Mouse (Mus musculus) gastrocnemius, adult 2 months (tissue): Measurements from ENCODE around the gene B4galt3. TPM values are rescaled to one million over a fixed set of nuclear protein-coding genes. Genes with fewer than 3 reads are reported as not detected.
A peak's percentile ranks its signal among the peaks of the same experiment; 100 is the strongest.

Experiments
- DNase-seq: peaks from one replicate; pipeline ENCODE4 v3.0.0; 2022
- H3K27ac ChIP-seq: fragments of 200-600 bp; 2 replicates; pipeline ENCODE4 v1.8.1; 2022; ENCODE audit warnings: mild to moderate bottlenecking
- H3K4me3 ChIP-seq: fragments of 200-600 bp; 2 replicates; pipeline ENCODE4 v1.8.1; 2022; ENCODE audit warnings: mild to moderate bottlenecking, moderate library complexity
- CTCF ChIP-seq: fragments of 200-600 bp; IDR thresholded peaks from 2 replicates; pipeline ENCODE4 v1.8.1; 2022; ENCODE audit warnings: antibody characterized with exemption, mild to moderate bottlenecking, moderate library complexity
- intact Hi-C: fragments of 180-260 bp; cut with DNase I; formaldehyde crosslinking; loops from one replicate; pipeline ENCODE4 v1.15.1; 2025
- total RNA-seq, 2 experiments: library from RNA; stranded (reverse); gene quantifications; 2 replicates each; pipeline ENCODE4 v1.2.3; 2021

Gene B4galt3
- total RNA-seq, 2 experiments from 2014 or later: 12.1 to 12.5 TPM

DNA sequence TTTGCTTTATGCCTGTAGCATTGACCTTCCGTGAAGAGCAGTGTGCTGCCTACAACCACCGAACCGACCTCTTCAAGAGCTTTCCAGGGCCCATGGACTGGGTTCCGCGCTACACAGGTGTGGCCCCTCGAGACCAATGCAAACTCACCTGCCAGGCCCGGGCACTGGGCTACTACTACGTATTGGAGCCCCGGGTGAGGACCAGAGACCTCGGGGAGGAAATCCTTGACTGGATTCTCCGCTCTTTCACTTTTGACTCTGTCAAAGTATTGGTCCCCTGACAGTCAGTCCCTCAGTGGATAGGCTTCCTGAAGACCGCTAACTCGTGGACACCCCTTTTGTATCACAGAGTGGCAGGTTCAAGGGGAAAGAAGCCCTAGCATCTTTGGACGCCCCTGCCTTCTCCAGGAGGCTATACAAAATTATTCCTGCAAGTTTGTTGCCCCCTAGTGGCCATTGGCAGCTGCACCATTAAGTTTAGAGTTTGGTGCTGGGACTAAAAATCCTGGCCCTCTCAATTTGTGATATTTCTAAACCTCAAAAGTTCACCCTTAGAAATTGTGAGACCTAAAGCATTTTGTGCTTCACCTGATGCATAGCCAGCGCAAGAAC is 13.1 kb upstream of the B4galt3 start:
- 0 out of 2 replicates have a peak overlapping the region, but pooled peaks have one; percentile 12 for H3K27ac ChIP-seq
- TF ChIP-seq CTCF: peak; percentile 94
- intact Hi-C loops: loop anchor here (2.0 kb wide), 2 partner anchors 34 to 140 kb away; partner anchors contain the start of gene Tomm40l
- DNase-seq: peak; percentile 77
- no peak overlapping the region for H3K4me3 ChIP-seq

DNA sequence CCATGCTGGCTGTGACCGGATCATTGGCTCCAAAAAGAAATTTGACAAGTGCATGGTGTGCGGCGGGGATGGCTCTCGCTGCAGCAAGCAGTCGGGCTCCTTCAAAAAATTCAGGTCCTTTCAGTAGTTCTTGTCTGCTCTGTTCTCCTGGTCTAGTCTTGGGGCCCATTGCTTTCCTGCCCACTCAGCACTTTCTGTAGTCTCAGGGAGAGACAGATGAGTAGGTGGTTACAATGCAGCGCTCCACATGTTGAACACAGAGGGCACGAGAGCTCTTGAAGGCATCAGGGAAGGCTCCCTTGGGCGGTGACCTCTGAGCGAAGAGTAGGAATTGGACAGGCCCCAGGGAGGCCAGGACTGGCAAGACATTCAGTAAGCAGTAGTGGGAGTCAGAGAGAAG is 12.3 kb upstream of the B4galt3 start:
- intact Hi-C loops: loop anchor here (2.0 kb wide), 2 partner anchors 35 to 141 kb away; partner anchors contain the start of gene Tomm40l
- no peak overlapping the region for H3K4me3 ChIP-seq
- no peak overlapping the region for H3K27ac ChIP-seq
- peak; percentile 19 for DNase-seq
- TF ChIP-seq CTCF: no peak

DNA sequence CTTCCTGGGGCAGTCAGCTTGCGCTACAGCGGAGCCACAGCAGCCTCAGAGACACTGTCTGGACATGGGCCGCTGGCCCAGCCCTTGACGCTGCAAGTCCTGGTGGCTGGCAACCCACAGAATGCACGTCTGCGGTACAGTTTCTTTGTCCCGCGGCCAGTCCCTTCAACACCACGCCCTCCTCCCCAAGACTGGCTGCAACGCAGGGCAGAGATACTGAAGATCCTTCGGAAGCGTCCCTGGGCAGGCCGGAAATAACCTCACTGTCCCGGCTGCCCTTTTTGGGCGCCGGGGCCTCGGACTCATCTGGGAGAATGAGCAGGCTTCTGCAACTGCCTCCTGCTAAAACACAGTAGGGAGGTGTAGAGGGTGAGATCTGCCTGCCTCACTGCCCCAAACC is 11.2 kb upstream of the B4galt3 start:
- no peak for TF ChIP-seq CTCF
- DNase-seq: peak; percentile 42
- H3K4me3 ChIP-seq: peak overlapping the region; percentile 20
- peak overlapping the region; percentile 71 for H3K27ac ChIP-seq
- intact Hi-C loops: no loop called here

DNA sequence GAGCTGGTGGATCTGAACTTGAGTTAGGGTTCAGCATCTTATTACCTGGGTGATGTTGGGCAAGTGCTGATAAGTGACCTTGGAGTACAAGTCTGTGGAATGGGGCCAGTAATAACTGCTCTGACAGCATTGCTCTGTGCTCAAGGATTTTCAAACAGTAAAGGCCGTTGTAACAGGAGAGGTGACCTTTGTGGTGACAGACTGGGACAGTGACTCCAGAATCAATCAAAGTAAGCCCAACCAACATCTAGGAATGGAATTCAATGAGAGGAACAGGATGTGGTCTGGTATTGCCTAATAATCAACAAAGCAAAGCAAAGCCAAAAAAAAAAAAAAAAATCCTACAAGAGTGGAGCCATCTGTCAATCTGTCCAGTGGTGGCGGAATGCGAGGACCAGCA is 9.8 kb upstream of the B4galt3 start:
- TF ChIP-seq CTCF: no peak
- DNase-seq: no peak
- Histone ChIP-seq H3K4me3 (no peak overlapping the region), H3K27ac (peak overlapping the region; percentile 71)
- intact Hi-C loops: loop anchor here (5.0 kb wide), 1 partner anchor 98 kb away; no protein-coding TSS in a partner anchor

DNA sequence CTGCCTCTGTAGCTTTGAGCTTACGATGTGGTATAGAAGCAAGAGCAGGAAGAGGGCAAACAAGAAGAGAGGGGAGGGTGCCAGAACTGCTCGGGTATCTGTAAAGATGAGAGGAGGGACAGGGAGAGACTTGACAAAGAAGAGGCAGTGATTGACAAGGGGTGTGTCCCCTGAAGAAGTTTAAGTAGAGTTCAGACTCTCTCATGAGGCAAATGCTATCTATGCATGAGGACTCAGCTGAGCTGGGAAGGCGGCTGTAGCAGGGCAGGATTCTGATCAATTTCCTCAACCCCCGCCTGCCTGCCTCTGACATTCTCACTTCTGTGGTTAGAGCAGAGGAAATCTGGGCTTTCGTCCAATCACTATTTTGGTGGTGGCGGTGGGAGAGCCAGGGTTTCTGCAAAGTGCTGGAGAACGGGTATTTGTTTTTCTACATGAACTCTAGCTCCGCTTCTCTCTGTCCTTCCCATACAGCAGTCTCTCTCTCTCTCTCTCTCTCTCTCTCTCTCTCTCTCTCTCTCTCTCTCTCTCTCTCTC is 7.5 kb upstream of the B4galt3 start:
- Histone ChIP-seq H3K27ac (peak overlapping the region; percentile 84), H3K4me3 (peak overlapping the region; percentile 57)
- no peak for TF ChIP-seq CTCF
- peak; percentile 69 for DNase-seq
- intact Hi-C loops: loop anchor here (5.0 kb wide), 1 partner anchor 100 kb away; no protein-coding TSS in a partner anchor

DNA sequence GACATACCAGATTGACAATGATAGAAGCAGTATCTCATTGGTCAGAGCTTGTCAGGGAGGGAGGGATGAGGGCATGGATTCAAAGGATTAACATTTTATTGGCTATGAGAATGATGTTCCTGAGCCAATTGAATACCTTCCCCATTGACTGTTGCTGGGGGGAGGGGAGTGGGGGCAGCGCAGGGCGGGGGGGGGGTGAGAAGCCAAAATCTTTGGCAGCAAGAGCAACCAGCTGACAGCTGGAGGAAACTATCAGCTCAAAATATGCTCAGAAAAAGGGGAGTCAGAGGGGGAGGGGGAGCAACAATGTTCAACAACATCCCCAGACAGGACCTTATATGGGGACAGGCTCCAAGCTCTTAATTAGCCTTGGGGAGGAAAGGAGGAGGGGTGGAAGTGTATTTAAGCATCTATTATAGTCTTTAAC is 6.9 kb upstream of the B4galt3 start:
- intact Hi-C loops: loop anchor here (5.0 kb wide), 1 partner anchor 101 kb away; no protein-coding TSS in a partner anchor
- DNase-seq: peak; percentile 27
- no peak for TF ChIP-seq CTCF
- Histone ChIP-seq H3K27ac (peak overlapping the region; percentile 84), H3K4me3 (peak overlapping the region; percentile 57; the same call in 1 of the 2 replicates)

DNA sequence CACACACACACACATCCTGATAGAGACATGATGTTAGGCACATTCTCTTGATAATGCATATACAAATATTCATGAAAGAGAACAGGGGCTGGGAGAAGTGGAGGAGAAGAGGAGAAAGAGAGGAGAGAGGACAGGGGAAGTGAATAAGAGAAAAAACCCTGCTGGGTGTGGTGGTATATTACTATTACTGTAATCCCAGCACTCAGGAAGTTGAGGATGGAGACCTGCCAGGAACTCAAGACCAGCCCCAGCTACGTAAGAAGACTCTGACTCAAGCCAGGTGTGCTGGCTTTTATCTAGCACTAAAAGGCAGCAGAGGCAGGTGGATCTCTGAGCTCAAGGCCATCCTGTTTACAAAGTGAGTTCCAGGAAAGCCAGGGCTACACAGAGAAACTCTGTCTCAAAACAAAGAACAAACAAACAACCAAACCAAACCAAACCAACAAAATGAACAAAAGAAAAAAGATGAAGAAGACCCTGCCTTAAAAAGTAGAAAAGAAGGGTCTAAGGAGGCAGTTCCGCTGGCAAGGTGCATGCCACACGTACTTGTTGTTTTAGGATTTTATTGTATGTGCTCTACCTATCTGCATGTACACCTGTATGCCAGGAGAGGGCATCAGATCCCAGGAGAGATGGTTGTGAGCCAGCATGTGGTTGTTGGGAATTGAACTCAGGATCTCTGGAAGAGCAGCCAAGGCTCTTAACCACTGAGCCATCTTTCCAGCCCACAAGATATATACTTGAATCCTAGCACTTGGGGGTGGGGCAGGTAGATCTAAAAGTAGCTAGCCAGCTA is 6.3 kb upstream of the B4galt3 start:
- no peak; the same call in 1 of the 2 replicates for TF ChIP-seq CTCF
- intact Hi-C loops: loop anchor here (5.0 kb wide), 1 partner anchor 102 kb away; no protein-coding TSS in a partner anchor
- Histone ChIP-seq H3K4me3 (no peak overlapping the region), H3K27ac (peak overlapping the region; percentile 84)
- peak; percentile 18 for DNase-seq

DNA sequence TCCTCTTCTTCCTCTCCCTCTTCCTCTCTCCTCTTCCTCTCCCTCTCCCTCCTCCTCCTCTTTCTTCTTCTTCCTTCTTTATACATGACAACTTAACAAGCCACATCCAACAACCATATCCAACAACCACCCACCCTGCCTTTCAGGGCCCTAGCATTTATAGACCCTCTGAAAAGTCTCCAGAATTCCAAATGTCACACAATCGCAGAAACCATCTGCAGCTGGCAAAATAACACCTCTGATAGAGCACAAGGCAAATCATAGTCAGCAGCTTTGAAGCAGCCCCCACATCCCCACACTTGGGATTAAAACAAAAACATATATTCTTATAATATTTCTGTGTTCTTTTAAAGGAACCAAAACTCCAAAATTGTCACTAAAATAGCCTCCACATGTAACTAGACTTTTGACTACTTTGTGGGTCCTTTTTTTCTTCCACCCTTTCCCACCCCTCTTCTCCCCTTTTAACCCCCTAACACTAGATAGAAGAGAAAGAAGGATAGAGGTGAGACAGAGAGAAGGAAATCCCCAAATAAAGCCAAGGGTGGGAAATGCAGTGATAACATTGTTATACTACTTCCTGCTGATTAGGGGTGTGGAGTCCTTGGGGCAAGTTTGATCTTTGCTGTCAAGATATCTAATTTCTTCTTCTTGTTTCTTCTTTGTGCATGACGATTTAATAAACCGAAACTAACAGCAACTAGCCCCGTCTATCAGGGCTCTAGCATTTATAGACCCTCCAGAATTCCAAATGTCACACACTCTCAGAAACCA is 4.0 kb upstream of the B4galt3 start:
- Histone ChIP-seq H3K4me3 (no peak overlapping the region), H3K27ac (no peak overlapping the region)
- intact Hi-C loops: no loop called here
- DNase-seq: no peak
- no peak for TF ChIP-seq CTCF

DNA sequence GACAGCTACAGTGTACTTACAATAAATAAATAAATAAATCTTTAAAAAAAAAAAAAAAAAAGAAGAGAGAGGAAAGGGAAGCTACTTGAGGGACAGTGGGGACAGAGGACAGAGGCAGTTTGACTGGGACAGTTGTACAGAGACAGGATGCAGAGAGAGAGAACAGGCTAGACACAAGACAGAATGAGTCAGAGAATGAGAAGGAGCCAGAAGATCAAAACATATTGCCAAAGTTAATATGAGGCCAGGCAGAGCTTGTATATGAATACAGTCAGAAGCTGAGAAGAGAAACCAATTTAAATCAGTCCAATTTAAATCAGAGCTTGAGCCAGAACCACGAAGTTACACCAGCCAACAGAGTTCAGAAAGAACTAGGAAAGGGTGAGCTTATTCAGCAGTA is 1.8 kb upstream of the B4galt3 start:
- Histone ChIP-seq H3K4me3 (no peak overlapping the region), H3K27ac (peak overlapping the region; percentile 24)
- no peak for DNase-seq
- no peak for TF ChIP-seq CTCF
- intact Hi-C loops: no loop called here

DNA sequence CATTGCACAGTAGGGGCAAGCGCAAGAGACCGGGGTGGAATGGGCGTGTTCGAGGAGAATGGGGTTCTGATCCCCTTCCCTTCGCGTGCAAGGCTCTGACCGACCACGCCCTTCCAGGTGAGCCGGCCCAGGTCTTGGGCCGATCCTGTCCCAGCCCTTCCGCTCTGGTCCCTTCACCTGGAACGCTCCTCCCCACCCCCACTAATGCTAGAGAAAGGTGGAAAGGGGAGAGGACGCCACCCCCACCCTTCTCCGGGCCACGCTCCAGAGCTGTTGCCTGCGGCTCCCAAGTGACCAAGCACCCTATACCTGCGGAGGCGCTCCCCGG is 409 bp downstream of the B4galt3 start:
- intact Hi-C loops: loop anchor here (2.0 kb wide), 1 partner anchor 16 kb away; the partner anchor contains the start of gene Usp21
- Histone ChIP-seq H3K27ac (peak overlapping the region; percentile 92), H3K4me3 (peak overlapping the region; percentile 83)
- DNase-seq: no peak
- TF ChIP-seq CTCF: no peak

DNA sequence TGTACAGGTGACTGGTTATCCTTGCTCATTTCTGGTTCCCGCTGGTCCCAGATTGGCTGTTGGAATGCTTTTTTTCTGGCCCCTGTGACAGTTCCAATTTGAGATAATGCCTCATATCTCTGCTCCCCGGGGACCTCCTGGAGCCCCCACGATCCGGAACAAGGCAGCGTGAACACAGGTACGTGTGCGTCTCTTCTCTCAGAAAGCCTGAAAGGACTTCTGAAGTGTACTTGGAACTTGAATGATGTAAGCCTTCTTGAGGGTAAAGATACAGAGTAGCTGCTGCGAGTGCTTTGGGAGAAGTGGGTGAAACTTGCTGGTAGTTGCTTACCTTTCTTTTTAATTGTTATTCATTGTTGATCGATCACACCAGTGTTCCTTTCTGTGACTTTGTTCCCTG is 1.1 kb downstream of the B4galt3 start:
- no peak for TF ChIP-seq CTCF
- no peak for DNase-seq
- H3K27ac ChIP-seq: peak overlapping the region; percentile 92; the same call in 1 of the 2 replicates
- peak overlapping the region; percentile 83 for H3K4me3 ChIP-seq
- intact Hi-C loops: loop anchor here (2.0 kb wide), 1 partner anchor 16 kb away; the partner anchor contains the start of gene Usp21

DNA sequence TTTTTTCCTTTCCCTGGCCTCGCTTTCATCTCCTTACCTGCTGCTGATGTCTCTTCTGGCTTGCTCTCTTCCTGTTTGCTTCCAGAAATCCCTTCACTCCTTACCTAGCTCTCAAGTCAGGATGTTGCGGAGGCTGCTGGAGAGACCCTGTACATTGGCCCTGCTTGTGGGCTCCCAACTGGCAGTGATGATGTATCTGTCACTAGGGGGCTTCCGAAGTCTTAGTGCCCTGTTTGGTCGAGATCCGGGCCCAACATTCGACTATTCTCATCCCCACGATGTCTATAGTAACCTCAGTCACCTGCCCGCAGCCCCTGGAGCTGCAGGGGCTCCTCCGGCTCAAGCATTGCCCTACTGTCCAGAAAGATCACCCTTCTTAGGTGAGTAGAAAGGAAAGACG is 1.5 kb downstream of the B4galt3 start:
- Histone ChIP-seq H3K4me3 (peak overlapping the region; percentile 17; the same call in 1 of the 2 replicates), H3K27ac (peak overlapping the region; percentile 31; the same call in 1 of the 2 replicates)
- intact Hi-C loops: loop anchor here (2.0 kb wide), 1 partner anchor 15 kb away; the partner anchor contains the start of gene Usp21
- no peak for DNase-seq
- TF ChIP-seq CTCF: no peak
